8 mouse cellular contexts compared by ENCODE assay signal in genomic region chr2:19199366-19199853, GRCm38 (mm10). TPM values are rescaled to one million over a fixed set of nuclear protein-coding genes. Genes with fewer than 3 reads are reported as not detected.
DNase-seq lines count a peak whose midpoint lies in the region; ATAC-seq lines count a peak whose summit lies in the region.

No protein-coding gene starts in this region.

- 30% methylated on average over 13 of the region's 13 CpGs for WGBS in heart, embryonic 15.5 days
- 26% methylated on average over 13 of the region's 13 CpGs for WGBS in embryonic facial prominence, embryonic 10.5 days
- WGBS in hindbrain, embryonic 15.5 days, result 30% methylated on average over 13 of the region's 13 CpGs
- WGBS in midbrain, embryonic 11.5 days, result 23% methylated on average over 13 of the region's 13 CpGs

- no peak for DNase-seq in heart, postnatal 10 days
- DNase-seq in embryonic facial prominence, embryonic 10.5 days (ENCODE audit: low spot score), result no peak
- DNase-seq in midbrain, embryonic 11.5 days (ENCODE audit: low spot score, missing footprints), result no peak
- no peak for DNase-seq in right cerebral cortex, adult 2 months (ENCODE audit: low spot score in 2 of 2)
- no peak for DNase-seq in left cerebral cortex, adult 9 months (ENCODE audit: low spot score in 2 of 2)
- DNase-seq in left cerebral cortex, adult 11 months (ENCODE audit: low spot score), result no peak

- 0 out of 2 replicates have a peak overlapping the region, but pooled peaks have one; percentile 57 for H3K9ac ChIP-seq in heart, embryonic 15.5 days
- peak overlapping the region; percentile 71 for H3K9ac ChIP-seq in hindbrain, embryonic 15.5 days
- peak overlapping the region; percentile 73 for H3K9ac ChIP-seq in midbrain, embryonic 11.5 days (ENCODE audit: low read length)

- intact Hi-C loops in heart, postnatal 10 days (cut with DNase I), result no loop called here

- H3K4me3 ChIP-seq in heart, embryonic 15.5 days, result peak overlapping the region; percentile 57
- peak overlapping the region; percentile 62 for H3K4me3 ChIP-seq in embryonic facial prominence, embryonic 10.5 days
- peak overlapping the region; percentile 57 for H3K4me3 ChIP-seq in hindbrain, embryonic 15.5 days
- H3K4me3 ChIP-seq in midbrain, embryonic 11.5 days (ENCODE audit: low read depth, low read length), result peak overlapping the region; percentile 43

- no peak for ATAC-seq in heart, embryonic 15.5 days (replicated peaks; ENCODE audit: insufficient number of reproducible peaks, insufficient read depth, low FRiP score, low read depth)
- ATAC-seq in hindbrain, embryonic 15.5 days (ENCODE audit: low FRiP score, low read depth), result peak; percentile 32
- ATAC-seq in midbrain, embryonic 11.5 days (ENCODE audit: low FRiP score), result peak; percentile 3; the same call in 1 of the 2 replicates

- H3K9me3 ChIP-seq in heart, embryonic 15.5 days (replicated peaks), result no peaks in the 10 kb centered on the region
- no peaks in the 10 kb centered on the region for H3K9me3 ChIP-seq in embryonic facial prominence, embryonic 10.5 days
- H3K9me3 ChIP-seq in hindbrain, embryonic 15.5 days, result no peaks in the 10 kb centered on the region
- no peaks in the 10 kb centered on the region for H3K9me3 ChIP-seq in midbrain, embryonic 11.5 days (ENCODE audit: control insufficient read depth, low read length)

- no peaks in the 10 kb centered on the region for H3K36me3 ChIP-seq in heart, embryonic 15.5 days
- no peaks in the 10 kb centered on the region for H3K36me3 ChIP-seq in embryonic facial prominence, embryonic 10.5 days (replicated peaks)
- no peaks in the 10 kb centered on the region for H3K36me3 ChIP-seq in hindbrain, embryonic 15.5 days
- H3K36me3 ChIP-seq in midbrain, embryonic 11.5 days (ENCODE audit: control insufficient read depth, insufficient read depth, low read length), result no peaks in the 10 kb centered on the region

- H3K27ac ChIP-seq in heart, embryonic 15.5 days, result no peak overlapping the region
- H3K27ac ChIP-seq in embryonic facial prominence, embryonic 10.5 days (replicated peaks), result peak overlapping the region; percentile 90
- H3K27ac ChIP-seq in hindbrain, embryonic 15.5 days (replicated peaks), result no peak overlapping the region
- no peak overlapping the region; the same call in 1 of the 2 replicates for H3K27ac ChIP-seq in midbrain, embryonic 11.5 days (ENCODE audit: low read depth, low read length)

- no peaks in the 10 kb centered on the region for H3K27me3 ChIP-seq in heart, embryonic 15.5 days
- H3K27me3 ChIP-seq in embryonic facial prominence, embryonic 10.5 days (replicated peaks; ENCODE audit: low read depth, poor library complexity, severe bottlenecking), result no peaks in the 10 kb centered on the region
- H3K27me3 ChIP-seq in hindbrain, embryonic 15.5 days, result no peaks in the 10 kb centered on the region
- no peaks in the 10 kb centered on the region for H3K27me3 ChIP-seq in midbrain, embryonic 11.5 days (ENCODE audit: control insufficient read depth, insufficient read depth, low read length)

- H3K4me2 ChIP-seq in heart, embryonic 15.5 days, result peak overlapping the region; percentile 72
- peak overlapping the region; percentile 94 for H3K4me2 ChIP-seq in hindbrain, embryonic 15.5 days
- H3K4me2 ChIP-seq in midbrain, embryonic 11.5 days, result peak overlapping the region; percentile 55

- H3K4me1 ChIP-seq in heart, embryonic 15.5 days (replicated peaks), result peaks cover 14% of the 10 kb centered on the region
- peaks cover 12% of the 10 kb centered on the region for H3K4me1 ChIP-seq in embryonic facial prominence, embryonic 10.5 days
- H3K4me1 ChIP-seq in hindbrain, embryonic 15.5 days (replicated peaks), result 0 out of 2 replicates have a peak, but pooled peaks cover 8% of the 10 kb centered on the region
- H3K4me1 ChIP-seq in midbrain, embryonic 11.5 days (ENCODE audit: control insufficient read depth, insufficient read depth, low read length), result peaks cover 5% of the 10 kb centered on the region; the same call in 1 of the 2 replicates

RNA-seq across cellular contexts. Expression of gene Armc3, which starts 0.3 kb away (rescaled TPM):
- polyA plus RNA-seq in heart, embryonic 15.5 days (2015; fragmentation: Nextera tagmentation; extraction: Ambion mirVana), result 0.13 and 0.18 TPM in 2 replicates
- total RNA-seq in heart, postnatal 10 days (2021), result not detected
- 0.09 TPM in 2 replicates for polyA plus RNA-seq in embryonic facial prominence, embryonic 10.5 days (2016; fragmentation: Nextera tagmentation; extraction: Ambion mirVana)
- polyA plus RNA-seq in hindbrain, embryonic 15.5 days (2015; fragmentation: Nextera tagmentation; extraction: Ambion mirVana), result 1.1 and 1.4 TPM in 2 replicates
- 0.25 and 0.50 TPM in 2 replicates for polyA plus RNA-seq in midbrain, embryonic 11.5 days (2014; fragmentation: Nextera tagmentation; extraction: Ambion mirVana)
